Mouse (Mus musculus) liver, adult 2 months (tissue): ENCODE measurements around the gene Olfr635.

Experiments
- CTCF ChIP-seq: fragments of 200-500 bp; IDR thresholded peaks from 2 replicates; pipeline ENCODE4 v1.5.1; 2011; ENCODE audit warnings: low read depth, low read length, control low read depth
- POLR2A ChIP-seq: fragments of 200-500 bp; IDR thresholded peaks from 2 replicates; pipeline ENCODE4 v1.6.1; 2011; ENCODE audit warnings: low read length, control low read depth; ENCODE audit not compliant: insufficient read depth; ENCODE audit errors: extremely low read depth

- no peak for TF ChIP-seq CTCF
- no peak for TF ChIP-seq POLR2A
Observed at GRCm38 (mm10) chr7:104017203-104017602, 46.3 kb downstream of the Olfr635 start, which contains the start of gene Olfr639.
